Mouse (Mus musculus): ENCODE data around the gene Brms1l.
"Not testable (repeated sequence)": the region's sequence is repeated elsewhere in the genome, so short reads cannot be mapped to it uniquely, and the experiment has no call there.

Gene Brms1l

GRCm38 (mm10) chr12:55836199-55836951, at the start of gene Brms1l:
Brms1l (plus strand) TSS chr12:55836324.
- DNase-seq (ENCODE audit: low spot score in 2 of 2) = peak; percentile 85 to 96

- not testable (repeated sequence) for DNase-seq (ENCODE audit: low spot score in 2 of 2)
Measured at GRCm38 (mm10) chr12:55794485-55794884, 41.6 kb upstream of the Brms1l start.

- DNase-seq (ENCODE audit: low spot score in 2 of 2) = no peak
Measured at GRCm38 (mm10) chr12:55797103-55797502, 39.0 kb upstream of the Brms1l start.

GRCm38 (mm10) chr12:55798745-55799144, 37.4 kb upstream of the Brms1l start:
- DNase-seq (ENCODE audit: low spot score in 2 of 2) = no peak

- DNase-seq (ENCODE audit: low spot score in 2 of 2) = no peak
Measured at GRCm38 (mm10) chr12:55800144-55800543, 36.0 kb upstream of the Brms1l start.

GRCm38 (mm10) chr12:55801131-55801530, 35.0 kb upstream of the Brms1l start:
- DNase-seq (ENCODE audit: low spot score in 2 of 2) = no peak

GRCm38 (mm10) chr12:55805035-55805434, 31.1 kb upstream of the Brms1l start:
- no peak for DNase-seq (ENCODE audit: low spot score in 2 of 2)

- DNase-seq (ENCODE audit: low spot score in 2 of 2) = no peak
Measured at GRCm38 (mm10) chr12:55816488-55816887, 19.6 kb upstream of the Brms1l start.

GRCm38 (mm10) chr12:55820119-55820660, 15.9 kb upstream of the Brms1l start:
- DNase-seq (ENCODE audit: low spot score in 2 of 2) = peak in 1 of 2 experiments; percentile 46

GRCm38 (mm10) chr12:55820661-55821314, 15.3 kb upstream of the Brms1l start, which contains the start of gene Ralgapa1:
Ralgapa1 (minus strand) TSS chr12:55821167.
- DNase-seq (ENCODE audit: low spot score in 2 of 2) = peak; percentile 82 to 92

GRCm38 (mm10) chr12:55824027-55824426, 12.1 kb upstream of the Brms1l start:
- DNase-seq (ENCODE audit: low spot score in 2 of 2) = no peak

- DNase-seq (ENCODE audit: low spot score in 2 of 2) = no peak
Measured at GRCm38 (mm10) chr12:55825537-55825936, 10.6 kb upstream of the Brms1l start.

GRCm38 (mm10) chr12:55831101-55831500, 5.0 kb upstream of the Brms1l start:
- peak; percentile 33 to 73 for DNase-seq (ENCODE audit: low spot score in 2 of 2)

- DNase-seq (ENCODE audit: low spot score in 2 of 2) = no peak
Measured at GRCm38 (mm10) chr12:55832961-55833360, 3.2 kb upstream of the Brms1l start.

- no peak for DNase-seq (ENCODE audit: low spot score in 2 of 2)
Measured at GRCm38 (mm10) chr12:55833906-55834625, 2.1 kb upstream of the Brms1l start.

- no peak for DNase-seq (ENCODE audit: low spot score in 2 of 2)
Measured at GRCm38 (mm10) chr12:55834891-55835290, 1.2 kb upstream of the Brms1l start.

- DNase-seq (ENCODE audit: low spot score in 2 of 2) = no peak
Measured at GRCm38 (mm10) chr12:55835857-55836198, 296 bp upstream of the Brms1l start.

GRCm38 (mm10) chr12:55837495-55837894, 1.4 kb downstream of the Brms1l start:
- DNase-seq (ENCODE audit: low spot score in 2 of 2) = no peak

- DNase-seq (ENCODE audit: low spot score in 2 of 2) = peak in 1 of 2 experiments; percentile 59
Measured at GRCm38 (mm10) chr12:55846741-55847140, 10.6 kb downstream of the Brms1l start.

- DNase-seq (ENCODE audit: low spot score in 2 of 2) = no peak
Measured at GRCm38 (mm10) chr12:55847851-55848250, 11.7 kb downstream of the Brms1l start.

- no peak for DNase-seq (ENCODE audit: low spot score in 2 of 2)
Measured at GRCm38 (mm10) chr12:55850650-55851049, 14.5 kb downstream of the Brms1l start.
